Mouse (Mus musculus) c-Kit-positive CD71-negative TER-119-negative erythroid progenitor cells, embryonic 14.5 days (primary cell): ENCODE data around the gene Tom1l2.

ENCODE experiments used
- DNase-seq: peaks from one replicate; pipeline ENCODE4 v3.0.0-alpha.2; 2013; ENCODE audit warnings: low read depth

Gene Tom1l2

DNA sequence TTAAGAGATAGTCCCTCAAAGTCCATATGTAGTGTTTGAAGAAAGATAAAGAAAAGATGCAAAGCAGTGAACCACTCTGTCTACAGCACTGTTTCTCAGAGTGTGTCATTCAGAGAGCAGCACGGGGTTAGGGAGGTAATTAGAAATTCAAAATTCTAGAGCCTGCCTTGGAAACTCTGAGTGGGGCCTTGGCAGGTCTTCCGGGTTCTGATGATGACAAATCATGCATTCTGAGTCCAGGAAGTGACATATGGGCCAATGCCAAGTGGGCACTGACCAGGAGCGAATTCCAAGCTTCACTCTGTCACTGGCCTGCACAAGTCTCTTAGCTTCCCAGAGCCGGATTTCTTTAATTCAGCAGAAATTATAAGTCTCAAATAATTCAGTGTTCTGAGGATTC is 6.2 kb downstream of the Tom1l2 start:
- DNase-seq: no peak

DNA sequence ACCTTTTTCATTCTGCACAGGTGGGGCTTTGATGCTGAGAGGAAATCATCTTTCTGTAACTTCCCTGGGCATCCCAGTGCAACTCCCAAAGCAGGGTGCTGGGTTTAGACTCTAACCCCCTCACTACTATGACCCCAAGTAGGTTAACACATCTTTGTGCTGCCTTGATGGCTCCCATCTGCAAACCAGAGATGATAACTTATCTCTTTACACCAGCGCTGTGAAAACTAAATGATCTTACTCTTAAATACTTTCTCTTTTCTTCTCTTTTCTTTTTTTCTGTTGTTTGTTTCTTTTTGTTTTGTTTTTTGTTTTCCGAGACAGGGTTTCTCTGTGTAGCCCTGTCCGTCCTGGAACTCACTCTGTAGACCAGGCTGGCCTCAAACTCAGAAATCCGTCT is 6.8 kb downstream of the Tom1l2 start:
- DNase-seq: no peak

DNA sequence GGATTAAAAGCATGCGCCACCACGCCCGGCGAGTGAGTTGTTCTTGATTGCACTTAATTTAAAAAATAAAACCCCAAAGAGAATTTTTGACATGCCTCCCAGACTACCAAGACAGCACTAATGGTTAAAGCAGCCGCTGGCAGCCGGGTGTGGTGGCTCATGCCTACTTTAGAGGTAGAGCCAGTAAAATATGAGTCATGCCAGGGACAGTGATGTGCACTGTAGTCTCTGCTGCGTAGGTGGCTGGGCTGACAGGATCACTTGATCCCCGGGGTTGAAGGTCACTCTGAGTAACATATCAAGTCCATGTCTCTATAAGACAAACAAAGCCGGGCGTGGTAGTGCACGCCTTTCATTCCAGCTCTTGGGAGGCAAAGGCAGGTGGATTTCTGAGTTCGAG is 13.3 kb downstream of the Tom1l2 start:
- DNase-seq: no peak

DNA sequence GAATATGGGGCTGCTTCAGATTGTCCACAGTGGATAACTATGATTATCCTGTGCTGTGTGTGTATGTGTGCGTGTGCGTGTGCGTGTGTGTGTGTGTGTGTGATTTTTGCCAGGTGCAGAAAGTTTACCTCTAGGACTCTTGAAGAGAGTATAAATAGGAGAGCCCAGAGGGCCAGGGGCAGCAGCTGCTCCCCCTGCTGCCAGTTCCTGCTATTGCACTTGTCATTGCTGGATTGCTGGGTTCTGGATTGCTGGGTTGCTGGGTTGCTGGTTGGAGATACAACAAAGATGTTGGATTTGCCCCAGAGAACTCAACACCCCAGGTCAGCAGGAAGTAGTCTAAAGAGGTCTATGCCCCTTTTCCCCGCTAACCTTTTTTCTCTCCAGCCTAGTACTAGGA is 14.4 kb downstream of the Tom1l2 start:
- peak; percentile 29 for DNase-seq

DNA sequence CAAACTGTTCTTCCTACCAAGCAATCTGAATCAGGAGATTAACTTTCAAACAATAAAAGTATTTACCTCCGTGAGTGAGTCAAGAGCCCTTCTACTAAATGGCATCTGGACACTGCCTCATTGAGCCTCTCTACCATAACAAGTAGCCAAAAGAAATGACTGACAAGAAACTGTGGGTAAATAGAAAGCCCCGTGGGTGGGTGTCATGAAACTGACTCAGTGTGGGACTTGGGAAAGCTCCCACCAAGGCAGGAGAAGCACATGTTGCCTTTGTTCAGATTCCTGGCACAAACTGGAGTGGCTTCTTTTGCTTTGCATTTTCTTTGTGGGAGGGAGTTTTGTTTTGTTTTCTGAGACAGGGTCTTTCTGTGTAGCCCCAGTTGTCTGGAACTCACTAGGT is 16.9 kb downstream of the Tom1l2 start:
- no peak for DNase-seq

DNA sequence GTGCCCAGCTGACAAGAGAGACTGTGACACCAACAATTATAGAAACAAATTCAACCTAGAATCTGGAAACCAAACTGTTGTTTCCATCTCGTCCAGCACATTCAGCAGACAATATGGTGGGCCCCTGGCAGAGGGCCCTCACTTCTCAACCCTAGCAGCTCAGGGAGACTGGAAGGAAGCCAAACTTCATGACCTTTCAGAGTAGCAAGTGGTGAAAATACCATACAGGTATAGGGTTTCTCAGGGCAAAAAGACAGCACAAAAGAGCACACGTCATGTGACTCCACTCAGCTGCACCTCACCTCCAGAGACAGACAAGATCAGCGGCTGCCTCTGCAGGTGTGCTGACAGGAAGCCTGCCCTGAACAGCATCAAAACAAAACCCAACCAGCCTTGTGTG is 18.6 kb downstream of the Tom1l2 start:
- DNase-seq: no peak

DNA sequence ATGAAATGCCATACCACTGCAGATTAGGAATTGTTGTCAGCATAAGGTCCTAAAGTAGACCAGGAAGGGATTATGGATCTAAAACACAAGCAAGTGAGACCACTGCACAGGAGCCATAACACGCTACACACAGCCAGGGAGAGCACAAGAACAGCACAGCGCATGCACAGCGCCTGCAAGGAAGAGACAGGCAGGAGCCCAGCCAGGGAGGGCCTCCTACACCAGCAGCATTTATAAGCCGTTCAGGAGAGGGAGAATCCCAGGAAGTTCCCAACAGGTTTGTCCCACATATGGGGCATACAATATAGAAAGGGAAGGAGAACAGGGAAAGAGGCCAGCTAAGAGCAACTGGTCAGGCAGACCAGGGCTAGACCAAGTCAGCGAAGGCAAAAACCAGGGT is 19.2 kb downstream of the Tom1l2 start:
- DNase-seq: no peak

DNA sequence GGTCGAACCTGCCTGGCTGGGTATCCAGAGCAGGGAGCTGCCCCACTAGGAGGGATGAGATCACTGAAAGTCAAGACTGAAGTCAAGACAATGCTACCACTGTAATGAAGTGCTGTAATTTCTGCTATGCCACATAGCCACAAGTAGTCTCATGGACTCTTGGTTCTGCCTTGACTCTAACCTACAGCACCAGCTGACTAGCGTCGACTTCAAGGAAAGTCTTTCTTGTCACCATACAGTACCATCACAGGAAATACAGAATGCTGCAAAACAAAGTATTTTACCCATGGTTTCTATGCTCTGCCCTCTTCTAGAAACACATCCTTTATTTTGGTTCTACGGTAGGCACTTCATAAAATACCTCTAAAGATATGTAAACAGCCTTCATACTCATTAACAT is 22.2 kb downstream of the Tom1l2 start:
- DNase-seq: no peak

DNA sequence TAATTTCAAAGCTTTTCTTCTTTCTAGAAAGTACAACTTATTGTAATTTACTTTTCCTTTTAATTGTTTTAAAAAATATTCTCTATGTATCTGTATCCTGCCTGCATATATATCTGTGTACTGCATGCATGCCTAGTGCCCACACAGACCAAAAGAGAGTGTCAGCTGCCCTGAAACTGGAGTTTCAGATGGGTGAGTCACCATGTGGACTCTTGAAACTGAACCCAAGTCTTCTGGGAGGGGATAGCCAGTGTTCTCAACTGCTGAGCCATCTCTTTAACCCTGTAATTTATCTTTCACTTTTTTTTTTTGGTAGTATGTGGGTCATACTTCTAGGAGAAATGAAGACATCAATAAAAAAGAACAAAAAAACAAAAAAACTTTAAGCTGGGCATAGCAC is 29.0 kb downstream of the Tom1l2 start:
- DNase-seq: no peak

DNA sequence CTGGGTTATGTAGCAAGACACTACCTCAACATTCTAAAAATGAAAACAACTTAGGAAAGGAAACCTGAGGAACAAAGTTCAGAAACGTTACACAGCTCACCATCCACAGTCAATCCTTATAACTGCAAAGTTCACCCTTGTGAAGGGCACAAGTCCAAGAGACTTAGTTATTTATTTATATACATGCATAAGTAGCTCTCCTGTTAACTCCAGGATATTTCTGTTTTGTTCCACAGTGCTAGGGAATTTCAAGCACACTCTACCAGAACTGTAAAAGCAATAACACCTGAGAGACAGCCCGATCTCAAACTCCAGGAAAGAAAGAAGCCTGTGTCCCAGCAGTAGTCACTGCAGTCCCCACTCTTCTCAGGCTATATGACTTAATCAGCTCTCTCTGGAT is 31.3 kb downstream of the Tom1l2 start:
- no peak for DNase-seq

DNA sequence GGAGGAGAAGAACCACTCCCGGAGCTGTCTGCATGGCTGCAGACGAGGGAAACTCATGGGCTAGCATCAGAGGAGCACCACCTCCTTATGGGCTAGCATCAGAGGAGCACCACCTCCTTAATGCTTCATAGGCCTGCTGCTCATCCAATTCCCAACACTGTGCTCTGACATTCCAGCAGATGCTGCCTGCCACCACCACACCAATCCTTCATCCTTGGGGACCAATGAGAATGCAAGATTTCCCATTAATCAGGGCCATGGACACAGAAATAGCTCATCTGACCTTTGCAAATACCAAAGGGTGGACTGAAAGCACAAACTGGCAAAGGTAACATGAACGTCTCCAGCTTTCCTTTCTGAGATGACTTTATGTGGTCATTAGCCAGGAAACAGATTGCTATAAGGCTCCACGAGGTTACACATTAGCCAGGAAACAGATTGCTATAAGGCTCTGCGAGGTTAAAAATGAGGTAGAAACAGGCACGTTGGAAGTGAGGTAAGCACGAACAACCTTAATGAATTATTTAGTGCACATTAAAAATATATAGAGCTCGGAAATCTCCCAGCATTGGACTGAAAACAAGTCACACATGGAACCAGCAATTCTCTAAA is 32.2 kb downstream of the Tom1l2 start:
- no peak for DNase-seq

DNA sequence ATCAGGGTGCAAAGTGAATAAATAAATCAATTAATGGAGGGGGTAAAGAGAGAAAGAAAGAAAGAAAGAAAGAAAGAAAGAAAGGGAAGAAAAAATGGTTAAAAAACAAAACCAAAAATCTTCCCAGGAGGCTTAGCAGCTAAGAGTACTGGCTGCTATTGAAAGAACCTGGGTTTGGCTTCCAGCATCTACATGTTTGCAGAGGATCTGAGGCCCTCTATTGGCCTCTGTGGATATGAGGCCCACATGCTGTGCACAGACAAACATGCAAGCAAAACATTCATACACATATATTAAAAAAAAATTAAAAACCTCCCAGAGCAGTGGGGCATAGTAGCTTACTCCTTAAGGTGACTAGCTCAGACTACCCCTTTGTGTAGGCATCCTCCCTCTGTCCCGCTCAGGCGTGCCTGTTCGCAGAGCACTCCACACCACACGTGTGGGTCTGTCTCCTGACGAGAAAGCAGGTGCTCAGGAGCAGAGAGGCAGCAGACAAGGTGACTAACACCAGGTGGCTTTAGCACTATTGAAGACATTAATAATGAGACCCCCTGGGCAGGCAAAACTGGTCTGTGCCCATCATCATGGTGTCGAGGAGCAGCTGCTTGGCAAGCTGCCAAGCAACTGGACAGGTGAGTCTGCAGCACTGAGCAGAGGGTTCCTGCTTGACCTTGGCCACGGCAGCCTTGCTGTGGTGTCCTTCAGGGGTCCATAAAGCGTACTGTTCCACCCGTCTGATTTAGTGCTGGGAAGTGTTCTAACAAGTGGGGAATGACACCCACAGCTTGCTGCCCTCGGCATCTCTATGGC is 33.2 kb downstream of the Tom1l2 start:
- DNase-seq: no peak

DNA sequence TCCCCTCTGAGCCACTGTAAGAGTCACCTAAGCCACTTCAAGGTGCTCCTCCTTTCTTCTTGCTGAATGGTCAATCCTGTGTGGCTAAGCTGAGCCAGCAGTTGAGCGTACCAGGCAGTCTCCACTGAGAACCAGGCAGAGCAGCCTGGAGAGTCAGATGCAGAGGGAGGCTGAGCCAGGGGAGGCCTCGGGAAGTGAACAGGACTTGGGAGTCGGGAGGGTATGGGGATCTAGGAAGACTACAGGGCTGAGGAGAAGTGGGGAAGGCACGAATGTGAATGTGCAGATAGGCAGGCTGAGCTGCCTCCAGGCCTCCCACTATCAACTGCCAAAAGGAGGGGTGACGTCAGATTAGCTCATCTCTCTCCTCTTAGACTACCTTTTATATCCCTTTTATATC is 34.0 kb downstream of the Tom1l2 start:
- no peak for DNase-seq

DNA sequence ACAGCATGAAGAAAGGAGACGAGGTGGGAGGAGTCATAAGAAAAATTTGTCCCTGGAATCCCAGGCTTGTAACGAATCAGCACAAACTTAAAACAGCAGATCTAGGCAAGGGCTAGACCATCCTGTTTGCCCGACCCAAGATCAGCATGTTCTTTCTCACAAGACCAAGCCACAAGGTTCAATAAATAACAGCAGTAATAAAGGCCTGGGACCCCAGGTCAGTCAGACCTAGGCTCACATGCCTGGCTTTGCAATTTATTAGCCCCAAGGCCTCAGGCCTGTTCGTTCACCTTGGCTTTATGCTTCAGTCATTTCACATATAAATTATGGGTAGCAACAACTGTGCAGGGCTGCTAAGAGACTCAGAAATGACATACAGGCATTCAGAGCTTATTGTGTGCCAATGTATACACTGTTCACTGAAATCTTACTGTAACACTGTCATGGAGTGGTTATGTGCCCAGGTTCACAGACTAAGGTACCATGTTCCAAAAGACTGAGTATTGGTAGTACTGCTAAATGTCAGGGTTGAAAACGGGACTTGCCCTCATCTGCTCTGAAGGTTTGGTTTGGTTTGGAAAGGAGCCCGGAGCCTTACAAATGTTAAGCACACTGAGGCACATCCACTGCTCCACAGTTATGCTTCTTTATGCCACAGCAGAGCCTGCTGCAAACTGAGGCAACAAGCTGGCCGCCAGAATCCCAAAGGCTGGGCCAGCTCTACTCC is 35.2 kb downstream of the Tom1l2 start:
- DNase-seq: no peak

DNA sequence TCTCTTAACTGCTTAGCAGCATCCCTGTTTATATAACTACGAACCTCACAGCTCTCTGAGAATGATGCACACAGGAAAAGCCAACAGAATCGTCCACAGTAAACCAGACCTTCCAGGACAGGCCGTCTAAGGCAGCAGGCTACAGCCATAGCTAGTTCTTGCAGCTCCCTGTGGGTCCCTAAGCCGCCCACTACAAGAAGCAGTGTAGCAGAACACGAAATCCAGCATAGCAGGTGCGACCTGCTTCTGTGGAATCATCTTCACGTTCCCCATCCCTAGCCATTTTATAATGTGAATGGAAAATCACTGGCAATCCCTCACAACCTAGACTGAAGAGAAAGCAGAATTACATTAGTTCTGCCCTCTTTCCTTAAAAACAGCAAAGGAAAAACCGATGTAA is 35.8 kb downstream of the Tom1l2 start:
- DNase-seq: no peak

DNA sequence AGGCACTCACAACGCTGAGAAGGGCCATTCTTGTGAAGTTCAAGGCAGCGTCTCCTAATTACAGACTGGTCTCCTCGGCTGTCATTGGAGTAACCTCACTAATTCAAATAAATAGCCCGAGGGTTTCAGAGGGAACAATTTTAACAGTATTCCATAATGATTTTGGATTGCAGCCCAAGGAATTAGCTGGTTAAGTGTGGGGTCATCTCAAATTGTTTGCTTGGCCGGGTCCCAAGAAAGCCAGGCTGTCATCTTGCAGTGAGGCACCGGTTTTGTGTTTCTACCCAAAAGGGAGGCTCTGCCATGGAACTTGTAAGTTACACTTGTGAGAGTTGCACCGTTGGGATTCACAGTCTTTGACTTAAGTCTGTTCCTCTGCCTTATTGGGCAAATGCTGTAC is 36.5 kb downstream of the Tom1l2 start:
- no peak for DNase-seq

DNA sequence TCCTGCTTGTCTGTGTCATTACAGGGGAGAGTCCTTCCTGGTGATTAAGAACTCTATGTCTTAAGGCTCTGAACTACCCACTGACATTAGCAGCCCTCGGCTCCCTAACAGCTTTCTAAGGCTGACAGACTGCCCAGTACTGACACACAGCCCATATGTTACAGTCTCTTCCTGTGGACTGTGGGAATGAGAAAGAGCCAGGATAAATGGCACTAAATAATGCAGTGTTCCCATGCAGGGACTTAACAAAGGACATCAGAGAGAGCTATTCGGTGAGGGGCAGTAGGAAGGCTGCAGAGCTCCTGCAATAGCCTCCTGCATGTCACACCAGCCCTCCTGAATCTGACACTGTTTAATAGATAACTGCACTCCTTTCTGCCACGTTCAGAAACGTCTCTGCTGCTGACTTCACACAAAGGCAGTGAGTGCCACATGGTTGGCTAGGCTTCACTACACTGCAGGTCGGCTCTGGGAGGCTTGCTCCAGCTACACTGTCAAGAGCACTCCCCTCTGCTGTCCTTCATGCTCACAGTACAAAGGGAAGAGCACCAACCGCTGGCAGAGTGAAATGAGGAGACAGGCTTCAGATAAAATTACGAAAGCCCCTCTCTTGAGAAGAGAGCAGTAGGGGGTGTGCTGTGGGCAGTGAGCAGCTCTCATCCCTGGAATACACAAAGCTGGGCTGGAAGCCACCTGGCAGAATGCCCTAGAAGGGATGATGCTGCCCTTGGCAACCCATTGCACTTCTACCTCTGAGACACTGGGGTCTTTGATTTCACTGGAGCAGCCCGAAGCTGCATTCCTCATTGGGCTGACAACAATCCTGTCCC is 41.5 kb downstream of the Tom1l2 start:
- DNase-seq: no peak

DNA sequence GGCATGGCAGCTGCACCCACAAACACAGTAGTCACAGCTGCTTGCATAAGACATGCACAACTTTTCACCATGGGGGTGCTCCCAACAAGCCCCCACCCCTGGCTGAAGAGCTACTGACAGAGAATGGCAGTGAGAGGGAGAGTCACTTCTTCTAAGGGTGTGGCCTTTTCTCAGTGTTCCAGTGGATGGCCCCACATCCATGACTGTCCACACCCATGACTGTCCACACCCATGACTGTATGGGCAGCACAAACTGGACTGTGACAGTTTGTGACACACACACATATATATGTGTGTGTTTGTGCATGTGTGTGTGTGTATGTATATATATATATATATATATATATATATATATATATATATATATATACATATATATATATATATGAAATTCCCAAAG is 42.8 kb downstream of the Tom1l2 start:
- no peak for DNase-seq

DNA sequence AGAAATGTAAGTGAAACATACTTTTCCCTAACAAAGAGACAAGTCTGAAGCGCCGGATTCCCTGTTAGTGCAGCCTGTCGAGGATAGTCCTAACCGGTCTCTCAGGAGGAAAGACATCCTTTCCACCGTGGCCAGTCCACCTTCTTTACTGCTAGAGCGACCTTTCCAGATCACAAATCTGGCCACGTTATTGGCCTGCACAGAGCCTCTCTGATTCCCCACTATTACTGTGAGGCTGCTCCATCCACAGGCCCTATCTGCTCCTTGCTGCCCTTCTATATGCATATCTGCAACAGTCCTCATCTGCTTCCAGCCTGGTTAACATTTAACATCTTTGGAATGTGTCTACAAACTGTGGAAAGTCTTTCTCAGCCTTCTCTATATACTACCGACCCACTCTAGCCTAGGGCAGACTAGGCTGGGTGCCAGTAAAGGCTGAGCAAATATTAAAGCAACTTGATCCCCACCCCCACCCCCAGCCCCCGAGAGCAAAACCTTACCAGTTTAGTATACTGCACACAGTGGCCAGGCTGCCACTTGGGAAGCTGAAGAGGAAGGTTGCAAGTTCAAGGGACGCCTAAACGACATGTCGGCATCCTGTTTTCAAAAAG is 44.1 kb downstream of the Tom1l2 start:
- no peak for DNase-seq

DNA sequence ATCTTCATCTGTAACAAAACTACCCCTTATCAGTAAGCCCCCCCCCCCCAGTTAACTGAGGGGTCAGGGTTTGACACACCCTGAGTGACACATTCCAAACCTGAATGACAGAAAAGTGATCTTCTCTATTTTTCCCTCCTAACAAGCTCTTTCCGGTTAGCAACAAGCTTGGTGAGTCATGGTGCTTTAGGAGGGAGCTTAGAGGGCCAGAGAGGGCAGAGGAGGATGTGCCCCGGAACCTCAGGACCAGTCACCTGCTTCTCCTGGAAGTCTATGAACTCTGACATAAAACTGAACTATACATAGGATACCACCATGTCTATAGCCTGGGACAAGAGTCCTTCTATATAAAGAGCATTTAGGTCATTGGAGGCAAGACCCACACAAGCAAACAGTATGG is 44.6 kb downstream of the Tom1l2 start:
- no peak for DNase-seq

DNA sequence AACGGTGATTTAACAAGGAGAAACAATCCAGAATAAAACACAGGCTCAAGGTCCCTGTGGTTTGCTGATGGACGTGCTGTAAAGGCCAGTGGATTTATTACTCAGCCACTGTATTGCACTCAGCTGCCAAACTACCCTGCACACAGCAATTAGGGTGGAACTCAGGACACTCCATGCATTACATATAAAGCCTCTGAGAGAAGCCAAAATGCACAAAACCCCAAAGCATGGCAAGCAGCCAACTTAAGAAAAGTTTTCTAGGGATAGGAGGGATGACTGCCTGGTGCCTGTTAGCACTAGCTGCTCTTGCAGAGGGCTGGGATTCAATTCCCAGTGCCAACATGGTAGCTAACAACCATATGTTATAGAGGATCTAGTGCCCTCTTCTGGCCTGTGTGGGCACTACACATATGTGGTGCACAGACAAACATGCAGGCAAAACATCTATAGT is 45.3 kb downstream of the Tom1l2 start:
- no peak for DNase-seq

DNA sequence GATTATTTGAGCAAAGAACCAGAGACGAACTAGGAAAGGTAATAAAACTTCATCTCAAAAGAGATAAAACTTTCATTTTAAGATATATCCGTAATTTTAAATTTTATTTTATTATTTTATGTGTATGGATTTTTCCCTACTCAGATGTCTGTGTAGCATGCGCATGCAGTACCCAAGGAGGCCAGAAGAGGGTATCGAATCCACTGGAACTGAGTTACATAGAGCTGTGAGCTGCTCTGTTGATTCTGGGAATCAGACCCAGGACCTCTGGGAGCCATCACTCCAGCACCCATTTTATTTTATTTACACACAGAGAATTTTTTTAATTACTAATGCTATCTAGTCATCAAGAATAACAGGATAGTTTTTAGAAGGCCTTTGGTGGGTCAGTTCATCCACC is 45.9 kb downstream of the Tom1l2 start:
- no peak for DNase-seq
